Mouse (Mus musculus): Measurements from ENCODE around the gene Gm5475.

The Gm5475 gene

GRCm38 (mm10) chr15:100413306-100413705 lies 8.6 kb upstream of the Gm5475 start:
- no peak for DNase-seq (ENCODE audit: low read depth, low spot score)

GRCm38 (mm10) chr15:100414011-100414410 lies 7.9 kb upstream of the Gm5475 start:
- no peak for DNase-seq (ENCODE audit: low read depth, low spot score)

GRCm38 (mm10) chr15:100414942-100415341 lies 7.0 kb upstream of the Gm5475 start:
- no peak for DNase-seq (ENCODE audit: low read depth, low spot score)

- no peak for DNase-seq (ENCODE audit: low read depth, low spot score)
Measured at GRCm38 (mm10) chr15:100415684-100416083, 6.3 kb upstream of the Gm5475 start.

- no peak for DNase-seq (ENCODE audit: low read depth, low spot score)
Measured at GRCm38 (mm10) chr15:100417854-100418450, 4.0 kb upstream of the Gm5475 start.

GRCm38 (mm10) chr15:100419311-100419710 lies 2.6 kb upstream of the Gm5475 start:
- no peak for DNase-seq (ENCODE audit: low read depth, low spot score)

- DNase-seq (ENCODE audit: low read depth, low spot score): no peak
Measured at GRCm38 (mm10) chr15:100419901-100420745, 1.8 kb upstream of the Gm5475 start.

- DNase-seq (ENCODE audit: low read depth, low spot score): no peak
Measured at GRCm38 (mm10) chr15:100421059-100421757, 739 bp upstream of the Gm5475 start.

GRCm38 (mm10) chr15:100422476-100422875 lies 529 bp downstream of the Gm5475 start:
- DNase-seq (ENCODE audit: low read depth, low spot score): no peak

GRCm38 (mm10) chr15:100422899-100423860 lies 1.2 kb downstream of the Gm5475 start:
- DNase-seq (ENCODE audit: low read depth, low spot score): peak; percentile 89

GRCm38 (mm10) chr15:100423916-100424315 lies 2.0 kb downstream of the Gm5475 start:
- DNase-seq (ENCODE audit: low read depth, low spot score): no peak

- DNase-seq (ENCODE audit: low read depth, low spot score): no peak
Measured at GRCm38 (mm10) chr15:100424396-100425122, 2.6 kb downstream of the Gm5475 start, which contains the start of gene Slc11a2. Slc11a2 (minus strand) TSS chr15:100425072.

- no peak for DNase-seq (ENCODE audit: low read depth, low spot score)
Measured at GRCm38 (mm10) chr15:100428296-100428905, 6.5 kb downstream of the Gm5475 start.

GRCm38 (mm10) chr15:100429959-100430565 lies 8.1 kb downstream of the Gm5475 start:
- DNase-seq (ENCODE audit: low read depth, low spot score): no peak

GRCm38 (mm10) chr15:100433234-100433633 lies 11.3 kb downstream of the Gm5475 start:
- DNase-seq (ENCODE audit: low read depth, low spot score): no peak

- no peak for DNase-seq (ENCODE audit: low read depth, low spot score)
Measured at GRCm38 (mm10) chr15:100436112-100436511, 14.2 kb downstream of the Gm5475 start.

GRCm38 (mm10) chr15:100436518-100436917 lies 14.6 kb downstream of the Gm5475 start:
- DNase-seq (ENCODE audit: low read depth, low spot score): no peak

GRCm38 (mm10) chr15:100443126-100443922 lies 21.4 kb downstream of the Gm5475 start:
- DNase-seq (ENCODE audit: low read depth, low spot score): peak; percentile 96

GRCm38 (mm10) chr15:100446887-100447286 lies 24.9 kb downstream of the Gm5475 start:
- no peak for DNase-seq (ENCODE audit: low read depth, low spot score)

Measured in telencephalon, adult 2 months (tissue).